Mouse (Mus musculus): ENCODE data around the gene Lrsam1. TPM values are rescaled to one million over a fixed set of nuclear protein-coding genes. Genes with fewer than 3 reads are reported as not detected.

Lrsam1 gene
- polyA plus RNA-seq, 2 experiments: 9.4 to 18.0 TPM

GRCm38 (mm10) chr2:32985844-32986243 lies 24.4 kb upstream of the Lrsam1 start:
- 0 out of 2 replicates have a peak, but pooled peaks cover 2% of the 10 kb centered on the region for H3K36me3 ChIP-seq (ENCODE audit: control insufficient read depth, insufficient read depth, low read length)
- H3K9me3 ChIP-seq (ENCODE audit: control insufficient read depth, low read length): no peaks in the 10 kb centered on the region
- H3K9ac ChIP-seq (ENCODE audit: low read depth, low read length, severe bottlenecking): no peak overlapping the region
- H3K27me3 ChIP-seq (ENCODE audit: control insufficient read depth, insufficient read depth, low read length): no peaks in the 10 kb centered on the region
- ATAC-seq (ENCODE audit: low FRiP score, low read depth) (no peak), DNase-seq (ENCODE audit: low spot score) (no peak)
- no peak overlapping the region for H3K4me2 ChIP-seq (replicated peaks; ENCODE audit: low read depth, low read length, severe bottlenecking)
- H3K4me3 ChIP-seq (replicated peaks; ENCODE audit: low read length): no peak overlapping the region
- no peak for TF ChIP-seq POLR2A (IDR thresholded peaks at IDR 0.05; ENCODE audit: borderline replicate concordance, extremely low read depth, insufficient read depth, insufficient read length)
- no peak overlapping the region for H3K27ac ChIP-seq (replicated peaks; ENCODE audit: low read depth, low read length)
- WGBS: 68% methylated on average over 8 of the region's 8 CpGs
- H3K4me1 ChIP-seq (ENCODE audit: control insufficient read depth, insufficient read depth, low read length): peaks cover 5% of the 10 kb centered on the region

- no peak for TF ChIP-seq POLR2A (IDR thresholded peaks at IDR 0.05; ENCODE audit: borderline replicate concordance, extremely low read depth, insufficient read depth, insufficient read length)
- Histone ChIP-seq H3K9ac (ENCODE audit: low read depth, low read length, severe bottlenecking) (no peak overlapping the region), H3K27ac (replicated peaks; ENCODE audit: low read depth, low read length) (no peak overlapping the region), H3K4me2 (replicated peaks; ENCODE audit: low read depth, low read length, severe bottlenecking) (no peak overlapping the region), H3K9me3 (ENCODE audit: control insufficient read depth, low read length) (no peaks in the 10 kb centered on the region), H3K4me1 (ENCODE audit: control insufficient read depth, insufficient read depth, low read length) (peaks cover 9% of the 10 kb centered on the region), H3K36me3 (ENCODE audit: control insufficient read depth, insufficient read depth, low read length) (peaks cover 2% of the 10 kb centered on the region; the same call in 1 of the 2 replicates), H3K4me3 (replicated peaks; ENCODE audit: low read length) (no peak overlapping the region), H3K27me3 (ENCODE audit: control insufficient read depth, insufficient read depth, low read length) (no peaks in the 10 kb centered on the region)
- ATAC-seq (ENCODE audit: low FRiP score, low read depth) (no peak), DNase-seq (ENCODE audit: low spot score) (no peak)
- WGBS: 57% methylated on average over 6 of the region's 6 CpGs
Measured at GRCm38 (mm10) chr2:32983617-32984016, 22.2 kb upstream of the Lrsam1 start.

GRCm38 (mm10) chr2:32982700-32983099 lies 21.3 kb upstream of the Lrsam1 start:
- Histone ChIP-seq H3K4me1 (ENCODE audit: control insufficient read depth, insufficient read depth, low read length) (peaks cover 9% of the 10 kb centered on the region), H3K36me3 (ENCODE audit: control insufficient read depth, insufficient read depth, low read length) (peaks cover 2% of the 10 kb centered on the region; the same call in 1 of the 2 replicates), H3K9ac (ENCODE audit: low read depth, low read length, severe bottlenecking) (peak overlapping the region; percentile 40; the same call in 1 of the 2 replicates), H3K4me2 (replicated peaks; ENCODE audit: low read depth, low read length, severe bottlenecking) (peak overlapping the region; percentile 97), H3K27ac (replicated peaks; ENCODE audit: low read depth, low read length) (no peak overlapping the region), H3K9me3 (ENCODE audit: control insufficient read depth, low read length) (no peaks in the 10 kb centered on the region), H3K27me3 (ENCODE audit: control insufficient read depth, insufficient read depth, low read length) (no peaks in the 10 kb centered on the region), H3K4me3 (replicated peaks; ENCODE audit: low read length) (peak overlapping the region; percentile 68)
- DNase-seq (ENCODE audit: low spot score) (no peak), ATAC-seq (ENCODE audit: low FRiP score, low read depth) (no peak)
- WGBS: 6% methylated on average over 4 of the region's 4 CpGs
- TF ChIP-seq POLR2A (IDR thresholded peaks at IDR 0.05; ENCODE audit: borderline replicate concordance, extremely low read depth, insufficient read depth, insufficient read length): no peak

GRCm38 (mm10) chr2:32981725-32982271 lies 20.4 kb upstream of the Lrsam1 start, which contains the start of gene Slc2a8:
Gene Slc2a8, minus strand, starts transcription at chr2:32982083.
- Histone ChIP-seq H3K36me3 (ENCODE audit: control insufficient read depth, insufficient read depth, low read length) (peaks cover 2% of the 10 kb centered on the region; the same call in 1 of the 2 replicates), H3K4me3 (replicated peaks; ENCODE audit: low read length) (peak within 1 kb of the TSS; percentile 68), H3K9me3 (ENCODE audit: control insufficient read depth, low read length) (no peaks in the 10 kb centered on the region), H3K4me1 (ENCODE audit: control insufficient read depth, insufficient read depth, low read length) (peaks cover 9% of the 10 kb centered on the region), H3K27ac (replicated peaks; ENCODE audit: low read depth, low read length) (no peak within 1 kb of the TSS), H3K4me2 (replicated peaks; ENCODE audit: low read depth, low read length, severe bottlenecking) (peak within 1 kb of the TSS; percentile 97), H3K27me3 (ENCODE audit: control insufficient read depth, insufficient read depth, low read length) (no peaks in the 10 kb centered on the region), H3K9ac (ENCODE audit: low read depth, low read length, severe bottlenecking) (peak within 1 kb of the TSS; percentile 76)
- TF ChIP-seq POLR2A (IDR thresholded peaks at IDR 0.05; ENCODE audit: borderline replicate concordance, extremely low read depth, insufficient read depth, insufficient read length): peak; percentile 91; the same call in 1 of the 2 replicates
- DNase-seq (ENCODE audit: low spot score) (peak; percentile 92), ATAC-seq (ENCODE audit: low FRiP score, low read depth) (peak; percentile 100)
- 0% methylated on average over 50 of the region's 50 CpGs for WGBS

GRCm38 (mm10) chr2:32981281-32981680 lies 19.9 kb upstream of the Lrsam1 start:
- no peak for DNase-seq (ENCODE audit: low spot score)
- Histone ChIP-seq H3K27ac (replicated peaks; ENCODE audit: low read depth, low read length) (no peak overlapping the region), H3K9ac (ENCODE audit: low read depth, low read length, severe bottlenecking) (peak overlapping the region; percentile 76), H3K9me3 (ENCODE audit: control insufficient read depth, low read length) (no peaks in the 10 kb centered on the region), H3K36me3 (ENCODE audit: control insufficient read depth, insufficient read depth, low read length) (peaks cover 7% of the 10 kb centered on the region; the same call in 1 of the 2 replicates), H3K4me1 (ENCODE audit: control insufficient read depth, insufficient read depth, low read length) (peaks cover 9% of the 10 kb centered on the region), H3K4me2 (replicated peaks; ENCODE audit: low read depth, low read length, severe bottlenecking) (peak overlapping the region; percentile 97), H3K27me3 (ENCODE audit: control insufficient read depth, insufficient read depth, low read length) (no peaks in the 10 kb centered on the region), H3K4me3 (replicated peaks; ENCODE audit: low read length) (peak overlapping the region; percentile 68)
- WGBS: under 1% methylated on average over 23 of the region's 23 CpGs
- ATAC-seq (ENCODE audit: low FRiP score, low read depth): 0 out of 2 replicates have a peak, but pooled peaks have one; percentile 0
- no peak for TF ChIP-seq POLR2A (IDR thresholded peaks at IDR 0.05; ENCODE audit: borderline replicate concordance, extremely low read depth, insufficient read depth, insufficient read length)

Measured in limb, embryonic 14.5 days (tissue).